Mouse (Mus musculus) ES-E14 (cell line): ENCODE measurements around the gene Nlrc5. TPM values are rescaled to one million over a fixed set of nuclear protein-coding genes. Genes with fewer than 3 reads are reported as not detected.

Experiments used
- DNase-seq: peaks from one replicate; pipeline ENCODE4 v3.0.0-alpha.2; 2013; ENCODE audit warnings: low read depth, low spot score
- H3K27ac ChIP-seq: 2 replicates; pipeline ENCODE4 v1.5.1; 2012; ENCODE audit warnings: low read depth, mild to moderate bottlenecking, low read length, moderate library complexity, mixed read lengths; ENCODE audit not compliant: poor library complexity, insufficient read depth, severe bottlenecking
- H3K36me3 ChIP-seq: 2 replicates; pipeline ENCODE4 v1.6.1; 2012; ENCODE audit warnings: mild to moderate bottlenecking, low read length, moderate library complexity, mixed read lengths; ENCODE audit not compliant: control insufficient read depth, poor library complexity, insufficient read depth, severe bottlenecking
- H3K4me1 ChIP-seq, 2 experiments: fragments of 150-350 bp in 1 of 2; sonication (generic) in 1 of 2; 2 replicates each; pipeline ENCODE4 v1.6.1; 2012; ENCODE audit warnings: low read length in 2 of 2, mild to moderate bottlenecking in 1 of 2, mixed read lengths in 1 of 2; ENCODE audit not compliant: control insufficient read depth in 2 of 2, insufficient read depth in 2 of 2, poor library complexity in 1 of 2
- H3K4me3 ChIP-seq, 2 experiments: fragments of 150-350 bp in 1 of 2; sonication (generic) in 1 of 2; 2 replicates each; pipeline ENCODE4 v1.5.1; 2012; ENCODE audit warnings: low read length in 2 of 2, low read depth in 1 of 2, mild to moderate bottlenecking in 1 of 2, mixed read lengths in 1 of 2; ENCODE audit not compliant: insufficient read depth in 1 of 2, poor library complexity in 1 of 2, severe bottlenecking in 1 of 2
- H3K9ac ChIP-seq: 2 replicates; pipeline ENCODE4 v1.6.1; 2012; ENCODE audit warnings: low read depth, mild to moderate bottlenecking, low read length, mixed read lengths; ENCODE audit not compliant: poor library complexity, insufficient read depth, severe bottlenecking
- H3K9me3 ChIP-seq: fragments of 150-350 bp; sonication (generic); 2 replicates; pipeline ENCODE4 v1.6.1; 2012; ENCODE audit warnings: low read depth, mild to moderate bottlenecking, low read length; ENCODE audit not compliant: control insufficient read depth, insufficient read depth
- CHD2 ChIP-seq: IDR thresholded peaks from 2 replicates; pipeline ENCODE4 v1.6.1; 2014; ENCODE audit warnings: mild to moderate bottlenecking, low read depth, low read length, inconsistent platforms
- HCFC1 ChIP-seq: IDR thresholded peaks from 2 replicates; pipeline ENCODE4 v1.6.1; 2012; ENCODE audit warnings: low read length, inconsistent platforms, borderline replicate concordance; ENCODE audit not compliant: insufficient read depth
- MAFK ChIP-seq: IDR thresholded peaks from 2 replicates; pipeline ENCODE4 v1.6.1; 2014; ENCODE audit warnings: mild to moderate bottlenecking, low read depth, low read length, inconsistent platforms; ENCODE audit not compliant: insufficient read depth
- ZC3H11A ChIP-seq: IDR thresholded peaks from 2 replicates; pipeline ENCODE4 v1.6.1; 2012; ENCODE audit warnings: low read depth, mild to moderate bottlenecking, inconsistent platforms, low read length, borderline replicate concordance
- ZNF384 ChIP-seq: IDR thresholded peaks from 2 replicates; pipeline ENCODE4 v1.6.1; 2012; ENCODE audit warnings: low read depth, low read length, inconsistent platforms
- in situ Hi-C, 2 experiments: fragments of 600-800 bp; cut with MboI; formaldehyde crosslinking; loops; one replicate each; pipeline ENCODE4 v1.15.1; 2025; ENCODE audit warnings: low sequenced_read_pairs in 2 of 2, inconsistent platforms in 1 of 2; ENCODE audit not compliant: unreplicated experiment in 2 of 2
- total RNA-seq: library from RNA; depleted of rRNA; stranded (reverse); fragments of 300-350 nt; gene quantifications from 2 replicates; pipeline ENCODE4 v1.2.3, GENCODE M21; 2012

The Nlrc5 gene
- total RNA-seq, 1 experiment: 0.76 TPM

- peaks cover 0 to 4% of the 10 kb centered on the region in 2 experiments; a peak in 1 of 4 replicates for H3K4me1 ChIP-seq
- no peak overlapping the region for H3K4me3 ChIP-seq
- no peak overlapping the region for H3K9ac ChIP-seq
- no peaks in the 10 kb centered on the region; the same call in 1 of the 2 replicates for H3K36me3 ChIP-seq
- no peak for DNase-seq
- TF ChIP-seq ZNF384 (no peak), MAFK (no peak), ZC3H11A (no peak), HCFC1 (no peak), CHD2 (no peak)
- H3K9me3 ChIP-seq: no peaks in the 10 kb centered on the region
- in situ Hi-C loops: no loop called here
- no peak overlapping the region for H3K27ac ChIP-seq
These were observed 133.1 kb downstream of the Nlrc5 start for GRCm38 (mm10) chr8:94567159-94567849.

- Histone ChIP-seq H3K4me3 (no peak overlapping the region), H3K9ac (no peak overlapping the region), H3K36me3 (no peaks in the 10 kb centered on the region; the same call in 1 of the 2 replicates), H3K9me3 (no peaks in the 10 kb centered on the region), H3K27ac (no peak overlapping the region), H3K4me1 (peaks cover 0 to 4% of the 10 kb centered on the region in 2 experiments; a peak in 1 of 4 replicates)
- DNase-seq: no peak
- TF ChIP-seq ZNF384: no peak
- TF ChIP-seq ZC3H11A: no peak
- no peak for TF ChIP-seq MAFK
- TF ChIP-seq CHD2: no peak
- in situ Hi-C loops: no loop called here
These were observed 133.9 kb downstream of the Nlrc5 start for GRCm38 (mm10) chr8:94568098-94568497.

- Histone ChIP-seq H3K9me3 (no peaks in the 10 kb centered on the region), H3K4me3 (no peak overlapping the region), H3K27ac (no peak overlapping the region), H3K9ac (no peak overlapping the region), H3K4me1 (peaks cover 0 to 4% of the 10 kb centered on the region in 2 experiments; a peak in 1 of 4 replicates), H3K36me3 (peaks cover 7% of the 10 kb centered on the region; the same call in 1 of the 2 replicates)
- DNase-seq: no peak
- TF ChIP-seq ZC3H11A: no peak
- no peak for TF ChIP-seq MAFK
- TF ChIP-seq ZNF384: no peak
- TF ChIP-seq HCFC1: no peak
- no peak for TF ChIP-seq CHD2
- in situ Hi-C loops: no loop called here
These were observed 135.3 kb downstream of the Nlrc5 start for GRCm38 (mm10) chr8:94569419-94569818.

GRCm38 (mm10) chr8:94571896-94572295 is 137.7 kb downstream of the Nlrc5 start:
- H3K9ac ChIP-seq: no peak overlapping the region
- peaks cover 20% of the 10 kb centered on the region for H3K36me3 ChIP-seq
- 0 out of 4 replicates have a peak, but pooled peaks cover 0 to 3% of the 10 kb centered on the region in 2 experiments for H3K4me1 ChIP-seq

More at GRCm38 (mm10) chr8:94571896-94572295, 137.7 kb downstream of the Nlrc5 start:
- H3K9me3 ChIP-seq: no peaks in the 10 kb centered on the region
- no peak overlapping the region for H3K27ac ChIP-seq
- no peak for DNase-seq
- TF ChIP-seq ZC3H11A: no peak
- no peak for TF ChIP-seq CHD2
- TF ChIP-seq ZNF384: no peak
- TF ChIP-seq MAFK: no peak
- TF ChIP-seq HCFC1: no peak
- in situ Hi-C loops: no loop called here
- no peak overlapping the region for H3K4me3 ChIP-seq
